ENCODE assay signal across 10 mouse cellular contexts in the genomic region with DNA sequence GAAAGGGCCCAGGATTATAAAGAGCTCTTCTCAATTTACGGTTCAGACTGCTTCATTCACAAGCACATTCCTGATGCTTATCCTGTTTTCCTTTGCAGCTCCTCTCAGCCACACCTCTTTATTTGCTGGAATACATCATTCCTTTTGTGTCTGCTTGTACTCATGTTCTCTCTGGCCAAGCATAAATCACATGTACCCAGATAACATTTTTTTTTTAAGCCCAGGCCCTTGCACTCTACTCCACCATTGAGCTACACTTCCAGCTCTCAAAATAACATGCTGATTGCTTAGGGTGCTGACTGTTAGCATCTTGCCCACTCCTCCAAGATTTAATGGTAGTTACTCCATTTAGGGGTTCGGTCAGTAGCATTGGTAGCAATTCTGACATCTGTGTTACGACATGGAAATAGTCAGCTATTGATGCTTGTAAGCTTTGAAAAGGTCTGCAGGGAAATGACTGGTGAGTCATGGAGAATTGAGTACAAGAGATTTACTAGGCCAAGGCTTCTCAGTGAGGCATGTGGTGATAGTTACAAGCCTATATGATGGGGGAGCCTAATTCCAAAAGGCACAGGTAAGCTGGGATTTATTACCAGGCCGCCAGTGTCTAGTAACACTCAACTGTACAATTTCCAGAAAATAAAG. TPM values are rescaled to one million over a fixed set of nuclear protein-coding genes. Genes with fewer than 3 reads are reported as not detected.
DNase-seq lines count a peak whose midpoint lies in the region; ATAC-seq and TF ChIP-seq lines count a peak whose summit lies in the region.
"Had no signal": no experiment of that assay in that cellular context is flagged by ENCODE, and none has a peak within 500 bp of the region (broad histone marks: within the 10 kb centered on the region; RNA-seq: fewer than 3 reads in every experiment).

No protein-coding gene starts in this region.

- no peaks in the 10 kb centered on the region for H3K27me3 ChIP-seq in heart, embryonic 12.5 days (replicated peaks)
- no peaks in the 10 kb centered on the region for H3K27me3 ChIP-seq in hindbrain, embryonic 15.5 days
- H3K27me3 ChIP-seq in midbrain, embryonic 15.5 days (replicated peaks): no peaks in the 10 kb centered on the region

- no peak for TF ChIP-seq POLR2A in cortical plate, adult 2 months (IDR thresholded peaks at IDR 0.05; ENCODE audit: extremely low read depth, insufficient read depth, low read length)

- no peak for DNase-seq in heart, adult 9 months (ENCODE audit: low spot score in 2 of 2)
- no peak for DNase-seq in layer of hippocampus, adult 9-10 months (ENCODE audit: low spot score)
- no peak for DNase-seq in thymus, postnatal 10 days (ENCODE audit: low spot score in 2 of 2)
- no peak for DNase-seq in adrenal gland, postnatal 25 days
- DNase-seq: left cerebral cortex, postnatal 4 days had no signal

- H3K27ac ChIP-seq in heart, embryonic 12.5 days (ENCODE audit: poor library complexity, severe bottlenecking): peak overlapping the region; percentile 14; the same call in 1 of the 2 replicates
- H3K27ac ChIP-seq in cortical plate, adult 2 months (ENCODE audit: insufficient read depth, low read length): no peak overlapping the region
- H3K27ac ChIP-seq in hindbrain, embryonic 15.5 days (replicated peaks): no peak overlapping the region
- H3K27ac ChIP-seq in midbrain, embryonic 15.5 days: no peak overlapping the region

- H3K4me1 ChIP-seq in heart, embryonic 12.5 days (replicated peaks): peaks cover 23% of the 10 kb centered on the region
- peaks cover 10% of the 10 kb centered on the region for H3K4me1 ChIP-seq in cortical plate, adult 2 months (ENCODE audit: control insufficient read depth, insufficient read depth, low read length)
- peaks cover 30% of the 10 kb centered on the region for H3K4me1 ChIP-seq in hindbrain, embryonic 15.5 days (replicated peaks)
- H3K4me1 ChIP-seq in midbrain, embryonic 15.5 days: peaks cover 27% of the 10 kb centered on the region

- peak overlapping the region; percentile 86 for H3K4me2 ChIP-seq in heart, embryonic 12.5 days
- H3K4me2 ChIP-seq in hindbrain, embryonic 15.5 days: peak overlapping the region; percentile 60
- H3K4me2 ChIP-seq in midbrain, embryonic 15.5 days: peak overlapping the region; percentile 78

- no peaks in the 10 kb centered on the region for H3K9me3 ChIP-seq in heart, embryonic 12.5 days (replicated peaks)
- H3K9me3 ChIP-seq in hindbrain, embryonic 15.5 days: no peaks in the 10 kb centered on the region
- no peaks in the 10 kb centered on the region for H3K9me3 ChIP-seq in midbrain, embryonic 15.5 days

- no peak for ATAC-seq in heart, embryonic 12.5 days (ENCODE audit: insufficient number of reproducible peaks, low FRiP score)
- no peak for ATAC-seq in hindbrain, embryonic 15.5 days (ENCODE audit: low FRiP score, low read depth)
- no peak for ATAC-seq in midbrain, embryonic 15.5 days (replicated peaks)

- H3K4me3 ChIP-seq in heart, embryonic 12.5 days: peak overlapping the region; percentile 88
- H3K4me3 ChIP-seq in cortical plate, adult 2 months (ENCODE audit: insufficient read depth, low read length): peak overlapping the region; percentile 100
- H3K4me3 ChIP-seq in hindbrain, embryonic 15.5 days: peak overlapping the region; percentile 78
- H3K4me3 ChIP-seq in midbrain, embryonic 15.5 days: peak overlapping the region; percentile 62

- no peak for TF ChIP-seq CTCF in cortical plate, adult 2 months (IDR thresholded peaks at IDR 0.05; ENCODE audit: extremely low read depth, insufficient read depth, low read length)

- no peak overlapping the region for H3K9ac ChIP-seq in heart, embryonic 12.5 days
- H3K9ac ChIP-seq in hindbrain, embryonic 15.5 days: peak overlapping the region; percentile 82
- H3K9ac ChIP-seq in midbrain, embryonic 15.5 days: peak overlapping the region; percentile 73

- 71% methylated on average over 4 of the region's 4 CpGs for WGBS in heart, embryonic 12.5 days
- whole genome bisulfite sequencing in hindbrain, embryonic 15.5 days: 67% methylated on average over 4 of the region's 4 CpGs
- WGBS in midbrain, embryonic 15.5 days: 63% methylated on average over 4 of the region's 4 CpGs

- H3K36me3 ChIP-seq in heart, embryonic 12.5 days: peaks cover 17% of the 10 kb centered on the region
- H3K36me3 ChIP-seq in hindbrain, embryonic 15.5 days: peaks cover 21% of the 10 kb centered on the region
- peaks cover 20% of the 10 kb centered on the region; the same call in 1 of the 2 replicates for H3K36me3 ChIP-seq in midbrain, embryonic 15.5 days (replicated peaks)

RNA-seq across cellular contexts. Expression of gene D930007J09Rik, which starts 1.2 kb away (rescaled TPM):
- not detected in 2 replicates for polyA plus RNA-seq in heart, embryonic 12.5 days (2016; fragmentation: Nextera tagmentation; extraction: Ambion mirVana)
- polyA plus RNA-seq in cortical plate, adult 2 months (2012; rRNA removed): 0.73 and 0.85 TPM in 2 replicates
- not detected in 2 replicates for polyA plus RNA-seq in hindbrain, embryonic 15.5 days (2015; fragmentation: Nextera tagmentation; extraction: Ambion mirVana)
- polyA plus RNA-seq in midbrain, embryonic 15.5 days (2015; fragmentation: Nextera tagmentation; extraction: Ambion mirVana): not detected in 2 replicates
- not detected in 2 replicates for total RNA-seq in adrenal gland, postnatal 25 days (2021)

RNA-seq across cellular contexts. Expression of gene Wrnip1, which starts 2.0 kb away (rescaled TPM):
- 30.2 TPM in 2 replicates for polyA plus RNA-seq in heart, embryonic 12.5 days (2016; fragmentation: Nextera tagmentation; extraction: Ambion mirVana)
- 58.6 and 59.5 TPM in 2 replicates for polyA plus RNA-seq in cortical plate, adult 2 months (2012; rRNA removed)
- 41.9 and 44.1 TPM in 2 replicates for polyA plus RNA-seq in hindbrain, embryonic 15.5 days (2015; fragmentation: Nextera tagmentation; extraction: Ambion mirVana)
- 41.5 and 54.9 TPM in 2 replicates for polyA plus RNA-seq in midbrain, embryonic 15.5 days (2015; fragmentation: Nextera tagmentation; extraction: Ambion mirVana)
- total RNA-seq in adrenal gland, postnatal 25 days (2021): 44.7 and 70.5 TPM in 2 replicates

RNA-seq across cellular contexts. Expression of gene Mylk4, which starts 20.1 kb away (rescaled TPM):
- polyA plus RNA-seq in heart, embryonic 12.5 days (2016; fragmentation: Nextera tagmentation; extraction: Ambion mirVana): 0.18 and 0.28 TPM in 2 replicates
- polyA plus RNA-seq in cortical plate, adult 2 months (2012; rRNA removed): 0.15 and 0.19 TPM in 2 replicates
- 0.06 and 0.26 TPM in 2 replicates for polyA plus RNA-seq in hindbrain, embryonic 15.5 days (2015; fragmentation: Nextera tagmentation; extraction: Ambion mirVana)
- 0.11 and 0.21 TPM in 2 replicates for polyA plus RNA-seq in midbrain, embryonic 15.5 days (2015; fragmentation: Nextera tagmentation; extraction: Ambion mirVana)
- total RNA-seq in adrenal gland, postnatal 25 days (2021): 0.06 TPM in 1 of 2 replicates, not detected in the other
- total RNA-seq: ES-E14 had no signal

RNA-seq across cellular contexts. Expression of gene Serpinb1a, which starts 47.2 kb away (rescaled TPM):
- polyA plus RNA-seq in heart, embryonic 12.5 days (2016; fragmentation: Nextera tagmentation; extraction: Ambion mirVana): 6.1 and 7.6 TPM in 2 replicates
- polyA plus RNA-seq in cortical plate, adult 2 months (2012; rRNA removed): 11.0 and 15.1 TPM in 2 replicates
- polyA plus RNA-seq in hindbrain, embryonic 15.5 days (2015; fragmentation: Nextera tagmentation; extraction: Ambion mirVana): 1.7 and 5.8 TPM in 2 replicates
- polyA plus RNA-seq in midbrain, embryonic 15.5 days (2015; fragmentation: Nextera tagmentation; extraction: Ambion mirVana): 2.9 and 3.0 TPM in 2 replicates
- 103 and 180 TPM in 2 replicates for total RNA-seq in adrenal gland, postnatal 25 days (2021)
